Mouse (Mus musculus) liver, embryonic 13.5 days (tissue): Measurements from ENCODE around the gene Ccdc8. TPM values are rescaled to one million over a fixed set of nuclear protein-coding genes. Genes with fewer than 3 reads are reported as not detected.

Source experiments
- ATAC-seq: fragments of 200-750 bp; cut with Nextera tagmentation; 2 replicates; pipeline ENCODE4 v1.8.0; 2017; ENCODE audit warnings: low read depth, mild to moderate bottlenecking, moderate number of reproducible peaks, moderate library complexity
- DNase-seq: peaks from one replicate; pipeline ENCODE4 v3.0.0; 2022
- H3K27ac ChIP-seq: fragments of 300-500 bp; sonication (generic); 2 replicates; pipeline ENCODE4 v1.5.1; 2015; ENCODE audit warnings: moderate library complexity, mild to moderate bottlenecking, inconsistent platforms
- H3K27me3 ChIP-seq: fragments of 300-500 bp; sonication (generic); 2 replicates; pipeline ENCODE4 v1.6.1; 2015; ENCODE audit warnings: mild to moderate bottlenecking, inconsistent platforms
- H3K36me3 ChIP-seq: fragments of 300-500 bp; sonication (generic); 2 replicates; pipeline ENCODE4 v1.6.1; 2015; ENCODE audit warnings: mild to moderate bottlenecking, inconsistent platforms
- H3K4me1 ChIP-seq: fragments of 300-500 bp; sonication (generic); replicated peaks from 2 replicates; pipeline ENCODE4 v1.6.1; 2015; ENCODE audit warnings: inconsistent platforms
- H3K4me2 ChIP-seq: fragments of 300-500 bp; sonication (generic); 2 replicates; pipeline ENCODE4 v1.6.1; 2015; ENCODE audit warnings: inconsistent platforms, mild to moderate bottlenecking, moderate library complexity
- H3K4me3 ChIP-seq: fragments of 300-500 bp; sonication (generic); replicated peaks from 2 replicates; pipeline ENCODE4 v1.5.1; 2015; ENCODE audit warnings: mild to moderate bottlenecking, inconsistent platforms
- H3K9ac ChIP-seq: fragments of 300-500 bp; sonication (generic); 2 replicates; pipeline ENCODE4 v1.6.1; 2015; ENCODE audit warnings: mild to moderate bottlenecking, inconsistent platforms
- H3K9me3 ChIP-seq: fragments of 300-500 bp; sonication (generic); replicated peaks from 2 replicates; pipeline ENCODE4 v1.6.1; 2016; ENCODE audit warnings: inconsistent platforms
- WGBS: fragments of 180-500 bp; shearing (Covaris S2); methylation state at CpG from one replicate; pipeline ENCODE4 v1.1.7; 2015; ENCODE audit not compliant: insufficient replicate concordance; 5-methylcytosine and 5-hydroxymethylcytosine counted together
- polyA plus RNA-seq: library from polyadenylated mRNA; unstranded; fragments of >200 nt; fragmentation: Nextera tagmentation; extraction: Ambion mirVana; gene quantifications from 2 replicates; pipeline ENCODE4 v1.2.1, GENCODE M21; 2015

Ccdc8 gene
- polyA plus RNA-seq, 1 experiment from 2014 or later: 2.8 TPM

DNA sequence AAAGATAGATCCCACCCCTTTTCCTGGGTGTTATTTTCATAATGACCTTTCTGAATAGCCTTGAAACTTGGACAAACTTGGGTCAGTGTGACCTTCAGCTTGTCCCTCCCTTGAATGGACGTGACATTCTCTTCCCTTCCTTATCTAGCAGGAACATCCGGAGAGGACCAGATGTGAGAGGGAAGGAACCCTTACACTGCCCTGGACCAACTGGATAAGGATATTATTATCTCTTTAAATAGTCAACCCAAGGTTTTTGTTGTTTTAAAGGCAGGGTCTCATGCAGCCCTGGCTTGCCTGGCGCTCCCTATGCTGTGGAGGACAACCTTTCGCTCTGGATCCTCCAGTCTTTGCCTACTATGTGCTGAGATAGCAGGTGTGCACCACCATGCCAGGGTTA, 6.7 kb downstream of the Ccdc8 start:
- Histone ChIP-seq H3K4me2 (peak overlapping the region; percentile 50), H3K4me3 (no peak overlapping the region), H3K27ac (peak overlapping the region; percentile 67), H3K27me3 (peaks cover 14% of the 10 kb centered on the region), H3K9me3 (no peaks in the 10 kb centered on the region), H3K4me1 (peaks cover 68% of the 10 kb centered on the region), H3K36me3 (peaks cover 23% of the 10 kb centered on the region), H3K9ac (peak overlapping the region; percentile 39)
- WGBS: 29% methylated on average over 4 of the region's 4 CpGs
- DNase-seq (peak; percentile 56), ATAC-seq (peak; percentile 71)

- Histone ChIP-seq H3K36me3 (peaks cover 27% of the 10 kb centered on the region), H3K27ac (peak overlapping the region; percentile 67), H3K9ac (peak overlapping the region; percentile 39), H3K4me3 (no peak overlapping the region), H3K4me2 (peak overlapping the region; percentile 50), H3K9me3 (no peaks in the 10 kb centered on the region), H3K27me3 (peaks cover 10% of the 10 kb centered on the region), H3K4me1 (peaks cover 67% of the 10 kb centered on the region)
- ATAC-seq (peak; percentile 42), DNase-seq (peak; percentile 80)
- 12% methylated on average over 4 of the region's 4 CpGs for WGBS
These were observed 7.1 kb downstream of the Ccdc8 start for GRCm38 (mm10) chr7:16999650-17000049.

GRCm38 (mm10) chr7:17002375-17003195, 10.1 kb downstream of the Ccdc8 start:
- H3K9ac ChIP-seq: no peak overlapping the region
- H3K27ac ChIP-seq: peak overlapping the region; percentile 64
- no peaks in the 10 kb centered on the region for H3K27me3 ChIP-seq
- peaks cover 56% of the 10 kb centered on the region for H3K36me3 ChIP-seq
- H3K4me1 ChIP-seq: peaks cover 53% of the 10 kb centered on the region
- no peaks in the 10 kb centered on the region for H3K9me3 ChIP-seq
- H3K4me2 ChIP-seq: no peak overlapping the region
- no peak overlapping the region for H3K4me3 ChIP-seq
- WGBS: 14% methylated on average over 7 of the region's 7 CpGs
- ATAC-seq: peak; percentile 49
- peak; percentile 55 for DNase-seq

DNA sequence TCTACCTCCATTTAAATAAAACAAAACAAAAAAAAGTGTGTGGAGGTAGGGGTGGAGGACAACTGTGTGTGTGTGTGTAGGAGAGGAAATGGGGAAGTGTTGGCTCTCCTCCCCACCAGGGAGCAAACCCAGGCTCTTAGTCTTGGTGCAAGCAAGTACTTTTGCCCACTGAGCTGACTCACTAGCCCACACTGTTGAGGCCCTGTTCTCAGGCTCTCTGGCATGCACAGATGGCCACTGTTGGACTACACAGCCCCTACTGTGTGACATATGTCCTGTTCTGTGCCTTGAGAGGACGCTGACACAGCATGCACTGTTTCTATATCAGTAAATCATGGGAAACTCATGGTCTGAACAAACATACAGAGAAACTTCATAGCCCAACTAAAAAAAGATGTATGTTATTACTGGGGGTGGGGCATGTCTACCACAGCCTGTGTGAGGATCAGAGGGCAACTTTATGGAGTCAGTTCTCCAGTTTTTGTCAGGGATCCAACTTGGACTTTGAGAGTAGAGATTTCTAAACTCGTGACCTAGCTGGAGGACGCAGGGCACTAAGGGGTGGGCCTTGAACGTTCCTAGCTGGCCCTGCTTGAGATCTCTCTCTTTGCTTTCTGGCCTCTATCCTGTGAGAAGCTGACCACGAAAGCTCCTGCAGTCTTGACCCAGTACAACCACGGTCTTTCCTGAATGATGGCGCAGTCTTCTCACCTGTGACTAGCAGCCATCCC, 10.9 kb downstream of the Ccdc8 start:
- Histone ChIP-seq H3K4me2 (no peak overlapping the region), H3K27me3 (no peaks in the 10 kb centered on the region), H3K4me1 (peaks cover 46% of the 10 kb centered on the region), H3K4me3 (no peak overlapping the region), H3K36me3 (peaks cover 61% of the 10 kb centered on the region), H3K27ac (peak overlapping the region; percentile 64), H3K9me3 (no peaks in the 10 kb centered on the region), H3K9ac (no peak overlapping the region)
- WGBS: 64% methylated on average over 7 of the region's 7 CpGs
- DNase-seq (no peak), ATAC-seq (no peak)

- DNase-seq: no peak
- ATAC-seq: no peak
- H3K9ac ChIP-seq: no peak overlapping the region
- H3K36me3 ChIP-seq: peaks cover 74% of the 10 kb centered on the region
- no peaks in the 10 kb centered on the region for H3K9me3 ChIP-seq
- H3K4me3 ChIP-seq: no peak overlapping the region
- no peak overlapping the region for H3K27ac ChIP-seq
- peaks cover 34% of the 10 kb centered on the region for H3K4me1 ChIP-seq
- 69% methylated on average over 7 of the region's 7 CpGs for WGBS
- H3K4me2 ChIP-seq: no peak overlapping the region
- H3K27me3 ChIP-seq: no peaks in the 10 kb centered on the region
These were observed 12.2 kb downstream of the Ccdc8 start for GRCm38 (mm10) chr7:17004716-17005115.

DNA sequence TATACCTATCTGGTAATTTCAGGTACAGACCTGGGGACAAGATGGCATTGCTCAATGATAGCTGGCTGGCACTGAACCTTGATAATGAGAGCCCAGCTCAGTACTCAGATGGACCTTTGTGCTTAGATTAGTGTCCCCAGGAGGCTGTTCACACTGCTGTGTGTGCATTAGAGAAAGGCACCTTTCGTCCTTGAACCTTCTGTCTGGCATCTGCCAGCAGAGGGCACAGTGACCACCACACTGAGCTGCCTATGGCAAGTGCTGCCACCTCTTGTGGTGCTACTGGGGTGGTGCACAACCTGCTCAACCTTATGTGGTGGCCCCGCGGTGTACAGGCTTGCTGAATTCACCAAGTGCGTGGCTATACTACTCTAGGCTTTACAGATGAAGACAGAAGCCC, 14.8 kb downstream of the Ccdc8 start:
- DNase-seq (no peak), ATAC-seq (no peak)
- 75% methylated on average over 4 of the region's 4 CpGs for WGBS

DNA sequence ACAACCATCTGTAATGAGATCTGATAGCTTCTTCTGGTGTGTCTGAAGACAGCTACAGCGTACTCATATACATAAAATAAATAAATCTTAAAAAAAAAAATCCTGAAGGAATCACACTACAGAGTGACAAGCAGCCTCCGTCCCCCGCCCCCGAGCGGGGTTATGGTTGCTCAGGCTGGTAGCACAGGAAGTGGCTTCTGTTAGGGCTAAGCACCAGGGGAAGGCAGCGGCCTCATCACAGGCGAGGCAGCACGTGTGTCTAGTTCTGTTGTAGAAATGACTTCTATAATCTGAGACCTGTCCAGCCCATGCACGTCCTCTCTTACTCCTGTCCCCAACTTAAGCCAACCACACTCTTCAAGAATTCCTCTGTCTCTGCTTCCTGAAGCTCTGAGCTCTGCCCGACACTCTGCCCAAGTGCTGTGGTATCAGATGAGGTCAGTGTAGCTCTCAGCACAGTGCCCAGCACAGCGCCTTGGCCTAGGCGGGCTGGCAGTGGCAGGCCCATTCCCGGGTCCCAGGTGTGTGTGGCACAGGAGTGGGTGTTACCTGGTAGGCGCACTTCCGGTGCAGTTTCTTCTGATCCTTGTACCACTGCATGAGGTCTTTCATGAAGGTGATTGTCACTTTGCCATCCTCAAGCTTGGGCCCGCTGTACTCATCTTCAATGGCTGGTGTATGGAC, 17.0 kb downstream of the Ccdc8 start:
- Histone ChIP-seq H3K27ac (no peak overlapping the region), H3K4me2 (no peak overlapping the region), H3K9me3 (no peaks in the 10 kb centered on the region), H3K4me1 (peaks cover 12% of the 10 kb centered on the region; the same call in 1 of the 2 replicates), H3K36me3 (peaks cover 99% of the 10 kb centered on the region), H3K9ac (no peak overlapping the region), H3K4me3 (no peak overlapping the region), H3K27me3 (no peaks in the 10 kb centered on the region)
- ATAC-seq (no peak), DNase-seq (no peak)
- WGBS: 77% methylated on average over 16 of the region's 16 CpGs

More for the DNA sequence above, 14.8 kb downstream of the Ccdc8 start:
- Histone ChIP-seq H3K4me3 (no peak overlapping the region), H3K36me3 (peaks cover 95% of the 10 kb centered on the region), H3K4me2 (no peak overlapping the region), H3K4me1 (peaks cover 30% of the 10 kb centered on the region), H3K27me3 (no peaks in the 10 kb centered on the region), H3K9ac (no peak overlapping the region), H3K9me3 (no peaks in the 10 kb centered on the region), H3K27ac (no peak overlapping the region)

GRCm38 (mm10) chr7:17010010-17010347, 17.5 kb downstream of the Ccdc8 start:
- Histone ChIP-seq H3K36me3 (peaks cover 99% of the 10 kb centered on the region), H3K4me3 (no peak overlapping the region), H3K9me3 (no peaks in the 10 kb centered on the region), H3K27me3 (no peaks in the 10 kb centered on the region), H3K9ac (no peak overlapping the region), H3K4me2 (no peak overlapping the region), H3K27ac (no peak overlapping the region), H3K4me1 (peaks cover 9% of the 10 kb centered on the region; the same call in 1 of the 2 replicates)
- WGBS: 79% methylated on average over 5 of the region's 5 CpGs
- no peak for ATAC-seq
- DNase-seq: no peak

- peaks cover 99% of the 10 kb centered on the region for H3K36me3 ChIP-seq
- WGBS: 77% methylated on average over 7 of the region's 7 CpGs
- H3K27me3 ChIP-seq: no peaks in the 10 kb centered on the region
- no peak for ATAC-seq
- no peak overlapping the region for H3K4me2 ChIP-seq
- no peak overlapping the region for H3K27ac ChIP-seq
- H3K4me1 ChIP-seq: peaks cover 9% of the 10 kb centered on the region
- no peak for DNase-seq
- H3K9me3 ChIP-seq: no peaks in the 10 kb centered on the region
- H3K4me3 ChIP-seq: no peak overlapping the region
- no peak overlapping the region for H3K9ac ChIP-seq
These were observed 19.5 kb downstream of the Ccdc8 start for GRCm38 (mm10) chr7:17011909-17012590.

- Histone ChIP-seq H3K27me3 (no peaks in the 10 kb centered on the region), H3K36me3 (peaks cover 95% of the 10 kb centered on the region), H3K27ac (no peak overlapping the region), H3K9me3 (no peaks in the 10 kb centered on the region), H3K9ac (no peak overlapping the region), H3K4me1 (peaks cover 29% of the 10 kb centered on the region), H3K4me2 (no peak overlapping the region), H3K4me3 (no peak overlapping the region)
- WGBS: 89% methylated on average over 6 of the region's 6 CpGs
- ATAC-seq: no peak
- DNase-seq: no peak
These were observed 22.9 kb downstream of the Ccdc8 start for GRCm38 (mm10) chr7:17015381-17015780.

- H3K27ac ChIP-seq: peak overlapping the region; percentile 43; the same call in 1 of the 2 replicates
- WGBS: 85% methylated on average over 1 of the region's 1 CpGs
- H3K27me3 ChIP-seq: no peaks in the 10 kb centered on the region
- no peak for DNase-seq
- ATAC-seq: peak; percentile 77
- no peak overlapping the region for H3K4me3 ChIP-seq
- H3K4me1 ChIP-seq: peaks cover 43% of the 10 kb centered on the region
- no peak overlapping the region for H3K4me2 ChIP-seq
- H3K9ac ChIP-seq: no peak overlapping the region
- H3K36me3 ChIP-seq: peaks cover 96% of the 10 kb centered on the region
- H3K9me3 ChIP-seq: no peaks in the 10 kb centered on the region
These were observed 24.5 kb downstream of the Ccdc8 start for GRCm38 (mm10) chr7:17017036-17017435.
